Mouse (Mus musculus) CH12.LX (cell line): Measurements from ENCODE around the gene Anks1. TPM values are rescaled to one million over a fixed set of nuclear protein-coding genes. Genes with fewer than 3 reads are reported as not detected.

Experiments used
- DNase-seq: peaks from one replicate; pipeline ENCODE4 v3.0.0-alpha.2; 2013; ENCODE audit errors: extremely low read depth
- H3K27ac ChIP-seq: 2 replicates; pipeline ENCODE4 v1.5.1; 2012; ENCODE audit warnings: low read depth, mild to moderate bottlenecking, control low read depth, moderate library complexity; ENCODE audit not compliant: insufficient read depth
- H3K27me3 ChIP-seq: replicated peaks from 2 replicates; pipeline ENCODE3; 2012; ENCODE audit warnings: inconsistent platforms
- H3K36me3 ChIP-seq, 2 experiments: replicated peaks in 1 of 2; 2 replicates each; pipeline versions ENCODE3 to v1.6.1; 2012; ENCODE audit warnings: inconsistent platforms in 1 of 2, low read length in 1 of 2, mild to moderate bottlenecking in 1 of 2, mixed read lengths in 1 of 2, moderate library complexity in 1 of 2; ENCODE audit not compliant: control insufficient read depth in 1 of 2, insufficient read depth in 1 of 2
- H3K4me1 ChIP-seq, 2 experiments: 2 replicates each; pipeline ENCODE4 v1.6.1; 2012; ENCODE audit warnings: inconsistent platforms in 1 of 2, moderate library complexity in 1 of 2; ENCODE audit not compliant: insufficient read depth in 2 of 2, control insufficient read depth in 1 of 2
- H3K4me2 ChIP-seq: 2 replicates; pipeline ENCODE4 v1.6.1; 2012; ENCODE audit warnings: low read depth, mild to moderate bottlenecking, control low read depth; ENCODE audit not compliant: poor library complexity, insufficient read depth, severe bottlenecking
- H3K4me3 ChIP-seq, 3 experiments: fragments of 150-350 bp in 1 of 3; sonication (generic) in 1 of 3; replicated peaks in 1 of 3; 2 replicates each; pipeline versions ENCODE3 to v1.5.1; 2011 to 2012; ENCODE audit warnings: low read depth in 2 of 3, low read length in 2 of 3, mild to moderate bottlenecking in 2 of 3, moderate library complexity in 2 of 3, control low read depth in 1 of 3, improper control_type of control experiment in 1 of 3, inconsistent platforms in 1 of 3, mixed read lengths in 1 of 3; ENCODE audit not compliant: poor library complexity in 1 of 3
- H3K79me2 ChIP-seq: replicated peaks from 2 replicates; pipeline ENCODE4 v1.6.1; 2012; ENCODE audit warnings: mild to moderate bottlenecking, moderate library complexity; ENCODE audit not compliant: control insufficient read depth, poor library complexity, insufficient read depth, severe bottlenecking; ENCODE audit errors: extremely low read depth
- H3K9ac ChIP-seq: 2 replicates; pipeline ENCODE4 v1.6.1; 2012; ENCODE audit warnings: low read depth, mild to moderate bottlenecking, control low read depth, moderate library complexity; ENCODE audit not compliant: insufficient read depth
- H3K9me3 ChIP-seq: replicated peaks from 2 replicates; pipeline ENCODE3; 2012; ENCODE audit warnings: low read length, inconsistent platforms, mixed read lengths
- BHLHE40 ChIP-seq: IDR thresholded peaks from 2 replicates; pipeline ENCODE4 v1.6.1; 2011; ENCODE audit warnings: mild to moderate bottlenecking, low read depth, low read length, improper control_type of control experiment
- CHD1 ChIP-seq: IDR thresholded peaks from 2 replicates; pipeline ENCODE4 v1.6.1; 2012; ENCODE audit warnings: low read depth, low read length, improper control_type of control experiment, inconsistent platforms
- E2F4 ChIP-seq: IDR thresholded peaks from 2 replicates; pipeline ENCODE4 v1.6.1; 2011; ENCODE audit warnings: low read depth, low read length, improper control_type of control experiment; ENCODE audit not compliant: insufficient replicate concordance
- ELF1 ChIP-seq: IDR thresholded peaks from 2 replicates; pipeline ENCODE4 v1.6.1; 2014; ENCODE audit warnings: low read depth, mild to moderate bottlenecking, inconsistent platforms, low read length, improper control_type of control experiment
- EP300 ChIP-seq: IDR thresholded peaks from 2 replicates; pipeline ENCODE4 v1.6.1; 2011; ENCODE audit warnings: low read length, improper control_type of control experiment
- IRF4 ChIP-seq: IDR thresholded peaks from 2 replicates; pipeline ENCODE4 v1.6.1; 2014; ENCODE audit warnings: low read depth, mild to moderate bottlenecking, inconsistent platforms, low read length, improper control_type of control experiment
- JUN ChIP-seq: IDR thresholded peaks from 2 replicates; pipeline ENCODE4 v1.6.1; 2011; ENCODE audit warnings: low read depth, mild to moderate bottlenecking, low read length, improper control_type of control experiment, moderate library complexity; ENCODE audit not compliant: insufficient read depth
- JUND ChIP-seq: conservative IDR thresholded peaks from 2 replicates; pipeline ENCODE4 v1.6.1; 2011; ENCODE audit warnings: low read depth, low read length, improper control_type of control experiment
- KAT2A ChIP-seq: IDR thresholded peaks from 2 replicates; pipeline ENCODE4 v1.6.1; 2012; ENCODE audit warnings: low read length, improper control_type of control experiment, inconsistent platforms; ENCODE audit not compliant: insufficient replicate concordance
- MAX ChIP-seq: IDR thresholded peaks from 2 replicates; pipeline ENCODE4 v1.6.1; 2011; ENCODE audit warnings: low read length, improper control_type of control experiment
- NELFE ChIP-seq: IDR thresholded peaks from 2 replicates; pipeline ENCODE4 v1.6.1; 2011; ENCODE audit warnings: low read depth, low read length, improper control_type of control experiment
- POLR2A ChIP-seq: IDR thresholded peaks from 2 replicates; pipeline ENCODE4 v1.6.1; 2011; ENCODE audit warnings: low read depth, mild to moderate bottlenecking, improper control_type of control experiment, low read length
- POLR2AphosphoS2 ChIP-seq: IDR thresholded peaks from 2 replicates; pipeline ENCODE4 v1.6.1; 2011; ENCODE audit warnings: low read depth, low read length, improper control_type of control experiment
- RAD21 ChIP-seq: IDR thresholded peaks from 2 replicates; pipeline ENCODE4 v1.6.1; 2011; ENCODE audit warnings: low read depth, mild to moderate bottlenecking, low read length, improper control_type of control experiment, moderate library complexity
- TBP ChIP-seq: conservative IDR thresholded peaks from 2 replicates; pipeline ENCODE4 v1.6.1; 2011; ENCODE audit warnings: low read depth, low read length, improper control_type of control experiment
- UBTF ChIP-seq: IDR thresholded peaks from 2 replicates; pipeline ENCODE4 v1.6.1; 2012; ENCODE audit warnings: low read depth, mild to moderate bottlenecking, inconsistent platforms, low read length, improper control_type of control experiment, moderate library complexity
- USF1 ChIP-seq: IDR thresholded peaks from 2 replicates; pipeline ENCODE4 v1.6.1; 2014; ENCODE audit warnings: low read depth, mild to moderate bottlenecking, inconsistent platforms, low read length, improper control_type of control experiment
- USF2 ChIP-seq: conservative IDR thresholded peaks from 2 replicates; pipeline ENCODE4 v1.6.1; 2011; ENCODE audit warnings: low read depth, low read length, improper control_type of control experiment
- ZC3H11A ChIP-seq: IDR thresholded peaks from 2 replicates; pipeline ENCODE4 v1.6.1; 2012; ENCODE audit warnings: low read depth, mild to moderate bottlenecking, inconsistent platforms, low read length, improper control_type of control experiment
- ZMIZ1 ChIP-seq: IDR thresholded peaks from 2 replicates; pipeline ENCODE4 v1.6.1; 2012; ENCODE audit warnings: low read depth, mild to moderate bottlenecking, inconsistent platforms, low read length, improper control_type of control experiment
- dilution Hi-C: fragments of 300-500 bp; cut with MboI; formaldehyde crosslinking; loops from 2 replicates; pipeline ENCODE4 v1.14.3; 2020; ENCODE audit warnings: low sequenced_read_pairs; ENCODE audit not compliant: extremely low pct_unique_long_range_greater_than_20kb, extremely low pct_ligation_motif_present
- in situ Hi-C: fragments of 300-500 bp; cut with MboI; formaldehyde crosslinking; loops from 3 replicates; pipeline ENCODE4 v1.14.3; 2019; ENCODE audit warnings: low sequenced_read_pairs, low pct_ligation_motif_present, low pct_unique_long_range_greater_than_20kb, mixed read lengths
- polyA plus RNA-seq: library from polyadenylated mRNA; unstranded; fragments of >175 nt; gene quantifications from 2 replicates; pipeline ENCODE4 v1.2.1, GENCODE M21; 2012; ENCODE audit warnings: low read depth; ENCODE audit not compliant: insufficient read length
- total RNA-seq, 2 experiments: library from RNA; depleted of rRNA; stranded (reverse); fragments of 300-350 nt in 1 of 2; fragments of >200 nt in 1 of 2; gene quantifications; 2 replicates each; pipeline ENCODE4 v1.2.3; 2012 to 2014

Anks1 gene
- total and polyA plus RNA-seq, 3 experiments, result 5.8 to 9.3 (median 9.0) TPM

DNA sequence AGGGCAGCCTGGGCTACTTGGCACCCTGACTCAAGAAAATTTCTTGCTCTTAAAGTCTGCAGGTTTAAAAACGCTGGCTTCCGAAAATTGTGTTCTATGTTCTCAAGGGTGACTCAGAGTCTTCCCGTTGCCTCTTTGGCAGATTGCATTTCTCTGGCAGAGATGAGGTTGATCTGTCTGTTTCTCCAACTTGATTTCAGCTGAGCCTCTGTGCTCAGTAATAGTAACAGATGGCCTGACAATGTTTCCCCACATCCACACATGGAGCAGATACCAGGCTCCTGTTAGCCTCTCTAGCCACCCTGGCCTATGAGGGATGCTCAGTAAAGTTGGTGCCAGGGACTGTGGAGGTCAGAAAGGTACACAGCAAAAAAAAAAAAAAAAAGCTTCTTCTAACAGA lies 37.3 kb upstream of the Anks1 start:
- Histone ChIP-seq H3K4me2 (no peak overlapping the region), H3K27ac (no peak overlapping the region), H3K4me1 (no peaks in the 10 kb centered on the region), H3K27me3 (no peaks in the 10 kb centered on the region), H3K9me3 (no peaks in the 10 kb centered on the region), H3K4me3 (no peak overlapping the region), H3K79me2 (peaks cover 2% of the 10 kb centered on the region; the same call in 1 of the 2 replicates), H3K36me3 (peaks cover 0 to 20% of the 10 kb centered on the region in 2 experiments), H3K9ac (no peak overlapping the region)
- no peak for TF ChIP-seq POLR2AphosphoS2
- no peak for TF ChIP-seq JUN
- TF ChIP-seq TBP, result no peak
- no peak for TF ChIP-seq CHD1
- no peak for TF ChIP-seq UBTF
- no peak for TF ChIP-seq NELFE
- TF ChIP-seq BHLHE40, result no peak
- TF ChIP-seq ZMIZ1, result no peak
- no peak for TF ChIP-seq EP300
- no peak for TF ChIP-seq E2F4
- no peak for TF ChIP-seq USF2
- TF ChIP-seq POLR2A, result no peak
- no peak for TF ChIP-seq RAD21
- TF ChIP-seq IRF4, result no peak
- no peak for TF ChIP-seq KAT2A
- no peak for TF ChIP-seq ELF1
- no peak for TF ChIP-seq USF1
- no peak for TF ChIP-seq JUND
- no peak for TF ChIP-seq MAX
- dilution Hi-C loops (no loop called here), in situ Hi-C loops (no loop called here)
- no peak for DNase-seq

DNA sequence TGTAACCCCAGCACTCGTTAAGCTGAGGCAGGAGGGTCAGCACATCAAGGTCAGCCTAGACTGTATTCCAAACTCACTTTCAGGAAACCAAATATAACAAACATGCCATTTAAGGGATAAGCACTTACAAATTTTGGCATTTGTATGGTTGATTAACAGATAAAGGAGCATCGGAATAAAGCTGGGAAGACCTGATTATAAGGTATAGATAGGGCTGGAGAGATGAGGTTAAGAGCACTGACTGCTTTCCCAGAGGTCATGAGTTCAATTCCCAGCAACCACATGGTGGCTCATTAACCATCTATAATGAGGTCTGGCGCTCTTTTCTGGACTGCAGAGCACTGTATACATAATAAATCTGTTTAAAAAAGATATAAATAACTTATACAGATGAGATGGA lies 35.5 kb upstream of the Anks1 start:
- Histone ChIP-seq H3K4me1 (no peaks in the 10 kb centered on the region), H3K9ac (no peak overlapping the region), H3K27me3 (no peaks in the 10 kb centered on the region), H3K79me2 (no peaks in the 10 kb centered on the region; the same call in 1 of the 2 replicates), H3K4me2 (no peak overlapping the region), H3K27ac (no peak overlapping the region), H3K9me3 (no peaks in the 10 kb centered on the region), H3K4me3 (no peak overlapping the region), H3K36me3 (peaks cover 0 to 35% of the 10 kb centered on the region in 2 experiments)
- DNase-seq, result no peak
- dilution Hi-C loops, result no loop called here
- no peak for TF ChIP-seq KAT2A
- TF ChIP-seq CHD1, result no peak
- no peak for TF ChIP-seq JUN
- TF ChIP-seq ZC3H11A, result no peak
- in situ Hi-C loops, result no loop called here
